Mouse (Mus musculus) megakaryocyte, embryonic 14.5 days (primary cell): Measurements from ENCODE around the gene Ttll11.

Source experiments
- FLI1 ChIP-seq: IDR thresholded peaks from 2 replicates; pipeline ENCODE4 v1.6.1; 2012; ENCODE audit warnings: low read length, inconsistent platforms, mixed read lengths
- GATA1 ChIP-seq: IDR thresholded peaks from 3 replicates; pipeline ENCODE4 v1.6.1; 2012; ENCODE audit warnings: mixed read lengths, low read length, inconsistent platforms, borderline replicate concordance

DNA sequence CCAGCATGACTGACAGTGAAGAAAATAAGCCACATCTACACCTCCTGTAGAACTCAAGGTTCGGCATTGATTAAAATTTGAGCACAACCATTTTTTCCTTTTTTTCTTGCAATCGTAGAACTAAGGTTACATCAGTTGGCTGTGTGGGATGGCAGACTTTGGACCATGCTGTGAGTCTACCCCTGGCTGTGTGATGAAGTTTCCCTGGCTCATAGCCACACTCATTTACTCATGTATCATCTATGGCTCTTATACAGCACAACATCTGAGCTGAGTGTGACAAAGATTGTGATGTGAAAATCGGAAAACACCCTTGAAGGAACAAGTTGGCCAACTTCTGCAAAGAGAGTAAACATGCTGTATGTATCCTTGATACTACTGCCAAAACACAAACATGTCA, 56.8 kb downstream of the Ttll11 start:
- TF ChIP-seq FLI1 (no peak), GATA1 (no peak)
